Mouse (Mus musculus) MEL (cell line): Measurements from ENCODE around the gene Ppfibp2. TPM values are rescaled to one million over a fixed set of nuclear protein-coding genes. Genes with fewer than 3 reads are reported as not detected.

Source experiments
- DNase-seq: peaks from one replicate; pipeline ENCODE4 v3.0.0; 2011; ENCODE audit warnings: low read depth, low spot score
- H3K27ac ChIP-seq: 2 replicates; pipeline ENCODE4 v1.5.1; 2012; ENCODE audit warnings: low read depth, mild to moderate bottlenecking, control low read depth, low read length, moderate library complexity; ENCODE audit not compliant: control insufficient read depth
- H3K27me3 ChIP-seq, 2 experiments: fragments of 150-350 bp in 1 of 2; sonication (generic) in 1 of 2; 2 replicates each; pipeline ENCODE4 v1.6.1; 2012; ENCODE audit warnings: low read length in 2 of 2, mild to moderate bottlenecking in 2 of 2, improper control_type of control experiment in 1 of 2, moderate library complexity in 1 of 2; ENCODE audit not compliant: insufficient read depth in 2 of 2, control insufficient read depth in 1 of 2
- H3K36me3 ChIP-seq, 2 experiments: 2 replicates each; pipeline ENCODE4 v1.6.1; 2012 to 2014; ENCODE audit warnings: low read length in 2 of 2, improper control_type of control experiment in 1 of 2, inconsistent platforms in 1 of 2, mild to moderate bottlenecking in 1 of 2; ENCODE audit not compliant: insufficient read depth in 2 of 2, control insufficient read depth in 1 of 2
- H3K4me1 ChIP-seq, 2 experiments: fragments of 150-350 bp in 1 of 2; sonication (generic) in 1 of 2; 2 replicates each; pipeline ENCODE4 v1.6.1; 2012; ENCODE audit warnings: low read length in 2 of 2, improper control_type of control experiment in 1 of 2, mild to moderate bottlenecking in 1 of 2; ENCODE audit not compliant: insufficient read depth in 2 of 2, control insufficient read depth in 1 of 2
- H3K4me3 ChIP-seq, 2 experiments: fragments of 150-350 bp in 1 of 2; sonication (generic) in 1 of 2; 2 replicates each; pipeline ENCODE4 v1.5.1; 2012; ENCODE audit warnings: low read depth in 2 of 2, low read length in 2 of 2, mild to moderate bottlenecking in 2 of 2, moderate library complexity in 2 of 2, control low read depth in 1 of 2, improper control_type of control experiment in 1 of 2; ENCODE audit not compliant: control insufficient read depth in 1 of 2, insufficient read depth in 1 of 2
- H3K79me2 ChIP-seq: 2 replicates; pipeline ENCODE4 v1.6.1; 2012; ENCODE audit warnings: mild to moderate bottlenecking, low read length, moderate library complexity; ENCODE audit not compliant: control insufficient read depth, poor library complexity, insufficient read depth
- H3K9ac ChIP-seq: 2 replicates; pipeline ENCODE4 v1.6.1; 2012; ENCODE audit warnings: low read depth, mild to moderate bottlenecking, control low read depth, low read length, moderate library complexity; ENCODE audit not compliant: control insufficient read depth, poor library complexity, severe bottlenecking
- H3K9me3 ChIP-seq: fragments of 150-350 bp; sonication (generic); replicated peaks from 2 replicates; pipeline ENCODE4 v1.6.1; 2012; ENCODE audit warnings: mild to moderate bottlenecking, low read length, improper control_type of control experiment, moderate library complexity; ENCODE audit not compliant: insufficient read depth
- CHD1 ChIP-seq: IDR thresholded peaks from 2 replicates; pipeline ENCODE4 v1.6.1; 2012; ENCODE audit warnings: low read depth, mild to moderate bottlenecking, inconsistent platforms, low read length, improper control_type of control experiment
- CHD2 ChIP-seq: IDR thresholded peaks from 2 replicates; pipeline ENCODE4 v1.6.1; 2011; ENCODE audit warnings: low read length, improper control_type of control experiment
- ELF1 ChIP-seq: IDR thresholded peaks from 2 replicates; pipeline ENCODE4 v1.6.1; 2014; ENCODE audit warnings: low read depth, mild to moderate bottlenecking, inconsistent platforms, low read length, improper control_type of control experiment, moderate library complexity
- GABPA ChIP-seq: IDR thresholded peaks from 2 replicates; pipeline ENCODE4 v1.6.1; 2012; ENCODE audit warnings: low read depth, mild to moderate bottlenecking, inconsistent platforms, low read length, improper control_type of control experiment, moderate library complexity
- JUND ChIP-seq: IDR thresholded peaks from 2 replicates; pipeline ENCODE4 v1.6.1; 2011; ENCODE audit warnings: low read depth, mild to moderate bottlenecking, improper control_type of control experiment, low read length
- MAZ ChIP-seq: IDR thresholded peaks from 2 replicates; pipeline ENCODE4 v1.6.1; 2012; ENCODE audit warnings: low read depth, mild to moderate bottlenecking, inconsistent platforms, low read length, improper control_type of control experiment
- MXI1 ChIP-seq: IDR thresholded peaks from 2 replicates; pipeline ENCODE4 v1.6.1; 2011; ENCODE audit warnings: mild to moderate bottlenecking, low read depth, low read length, improper control_type of control experiment
- MYB ChIP-seq: IDR thresholded peaks from 2 replicates; pipeline ENCODE4 v1.6.1; 2011; ENCODE audit warnings: mild to moderate bottlenecking, low read depth, low read length, improper control_type of control experiment
- NELFE ChIP-seq: IDR thresholded peaks from 2 replicates; pipeline ENCODE4 v1.6.1; 2011; ENCODE audit warnings: low read depth, low read length, improper control_type of control experiment
- NRF1 ChIP-seq: IDR thresholded peaks from 2 replicates; pipeline ENCODE4 v1.6.1; 2014; ENCODE audit warnings: low read depth, mild to moderate bottlenecking, inconsistent platforms, low read length, improper control_type of control experiment, moderate library complexity; ENCODE audit not compliant: poor library complexity, insufficient read depth, severe bottlenecking
- POLR2A ChIP-seq, 2 experiments: IDR thresholded peaks; 2 replicates each; pipeline ENCODE4 v1.6.1; 2011 to 2012; ENCODE audit warnings: low read length in 2 of 2, mild to moderate bottlenecking in 2 of 2, control low read depth in 1 of 2, improper control_type of control experiment in 1 of 2, low read depth in 1 of 2, moderate library complexity in 1 of 2; ENCODE audit not compliant: control insufficient read depth in 1 of 2, insufficient read depth in 1 of 2, poor library complexity in 1 of 2
- POLR2AphosphoS5 ChIP-seq: IDR thresholded peaks from 2 replicates; pipeline ENCODE4 v1.6.1; 2012; ENCODE audit warnings: low read depth, borderline replicate concordance, mild to moderate bottlenecking, inconsistent platforms, low read length, moderate library complexity, mixed read lengths
- RCOR1 ChIP-seq: IDR thresholded peaks from 2 replicates; pipeline ENCODE4 v1.6.1; 2012; ENCODE audit warnings: low read depth, mild to moderate bottlenecking, inconsistent platforms, low read length, improper control_type of control experiment
- SMC3 ChIP-seq: IDR thresholded peaks from 2 replicates; pipeline ENCODE4 v1.6.1; 2011; ENCODE audit warnings: low read depth, low read length, improper control_type of control experiment
- TBP ChIP-seq: IDR thresholded peaks from 2 replicates; pipeline ENCODE4 v1.8.0; 2011; ENCODE audit warnings: low read depth, low read length, improper control_type of control experiment
- UBTF ChIP-seq: IDR thresholded peaks from 2 replicates; pipeline ENCODE4 v1.6.1; 2012; ENCODE audit warnings: low read depth, mild to moderate bottlenecking, inconsistent platforms, low read length, improper control_type of control experiment, moderate library complexity, borderline replicate concordance; ENCODE audit not compliant: insufficient read depth
- USF2 ChIP-seq, 2 experiments: IDR thresholded peaks; 2 replicates each; pipeline ENCODE4 v1.6.1; 2011 to 2012; ENCODE audit warnings: improper control_type of control experiment in 2 of 2, low read length in 2 of 2, borderline replicate concordance in 1 of 2, inconsistent platforms in 1 of 2, low read depth in 1 of 2, mild to moderate bottlenecking in 1 of 2; ENCODE audit not compliant: insufficient read depth in 1 of 2
- ZNF384 ChIP-seq: IDR thresholded peaks from 2 replicates; pipeline ENCODE4 v1.6.1; 2012; ENCODE audit warnings: low read depth, mild to moderate bottlenecking, inconsistent platforms, low read length, improper control_type of control experiment
- polyA plus RNA-seq, 2 experiments: library from polyadenylated mRNA; stranded (reverse) in 1 of 2; unstranded in 1 of 2; fragments of >175 nt in 1 of 2; fragments of >200 nt in 1 of 2; gene quantifications; 2 replicates each; pipeline versions ENCODE4 v1.2.1 to v1.2.4; 2012; ENCODE audit warnings: low replicate concordance in 2 of 2, low read depth in 1 of 2; ENCODE audit not compliant: insufficient read length in 2 of 2, insufficient read depth in 1 of 2, missing spikeins in 1 of 2
- total RNA-seq: library from RNA; depleted of rRNA; stranded (reverse); fragments of 300-350 nt; gene quantifications from 2 replicates; pipeline ENCODE4 v1.2.3, GENCODE M21; 2012

Ppfibp2 gene
- total and polyA plus RNA-seq, 3 experiments: not detected

- Histone ChIP-seq H3K79me2 (no peaks in the 10 kb centered on the region), H3K9ac (no peak overlapping the region), H3K9me3 (no peaks in the 10 kb centered on the region), H3K4me1 (no peaks in the 10 kb centered on the region), H3K36me3 (no peaks in the 10 kb centered on the region), H3K4me3 (no peak overlapping the region), H3K27ac (no peak overlapping the region), H3K27me3 (no peaks in the 10 kb centered on the region)
- no peak for DNase-seq
- no peak for TF ChIP-seq MYB
- no peak for TF ChIP-seq MXI1
- no peak for TF ChIP-seq JUND
- TF ChIP-seq GABPA: no peak
- no peak for TF ChIP-seq ZNF384
- TF ChIP-seq NRF1: no peak
- TF ChIP-seq RCOR1: no peak
- no peak for TF ChIP-seq TBP
- no peak for TF ChIP-seq SMC3
- TF ChIP-seq POLR2AphosphoS5: no peak
Measured at GRCm38 (mm10) chr7:107685238-107685954, 90.4 kb downstream of the Ppfibp2 start.

GRCm38 (mm10) chr7:107685955-107686285 lies 90.9 kb downstream of the Ppfibp2 start:
- TF ChIP-seq ELF1: no peak
- TF ChIP-seq POLR2A (IDR thresholded peaks at IDR 0.05; ENCODE audit: control insufficient read depth in 1 of 2, insufficient read depth in 1 of 2, low read depth in 1 of 2, low read length in 2 of 2, poor library complexity in 1 of 2): no peak
- no peak for TF ChIP-seq POLR2AphosphoS5
- TF ChIP-seq NELFE: no peak
- no peak for TF ChIP-seq MAZ
- no peak for TF ChIP-seq USF2 (IDR thresholded peaks at IDR 0.05; ENCODE audit: borderline replicate concordance in 1 of 2, insufficient read depth in 1 of 2, low read depth in 1 of 2, low read length in 2 of 2)
- TF ChIP-seq TBP: no peak
- TF ChIP-seq NRF1: no peak
- no peak for TF ChIP-seq UBTF
- no peak for TF ChIP-seq MYB
- no peak for TF ChIP-seq RCOR1
- no peak for TF ChIP-seq CHD1
- no peak for TF ChIP-seq CHD2
- TF ChIP-seq MXI1: no peak
- Histone ChIP-seq H3K9me3 (no peaks in the 10 kb centered on the region), H3K27me3 (no peaks in the 10 kb centered on the region), H3K27ac (no peak overlapping the region), H3K36me3 (no peaks in the 10 kb centered on the region), H3K4me1 (no peaks in the 10 kb centered on the region), H3K9ac (no peak overlapping the region), H3K4me3 (no peak overlapping the region), H3K79me2 (no peaks in the 10 kb centered on the region)
- no peak for DNase-seq
